Mouse (Mus musculus): ENCODE measurements at regions not wholly inside any gene's neighbourhood (a gene's known extent, or its start where the extent isn't known, plus 50 kb on each side); places are given as distances from the start of the nearest gene placed in this dataset.

DNA sequence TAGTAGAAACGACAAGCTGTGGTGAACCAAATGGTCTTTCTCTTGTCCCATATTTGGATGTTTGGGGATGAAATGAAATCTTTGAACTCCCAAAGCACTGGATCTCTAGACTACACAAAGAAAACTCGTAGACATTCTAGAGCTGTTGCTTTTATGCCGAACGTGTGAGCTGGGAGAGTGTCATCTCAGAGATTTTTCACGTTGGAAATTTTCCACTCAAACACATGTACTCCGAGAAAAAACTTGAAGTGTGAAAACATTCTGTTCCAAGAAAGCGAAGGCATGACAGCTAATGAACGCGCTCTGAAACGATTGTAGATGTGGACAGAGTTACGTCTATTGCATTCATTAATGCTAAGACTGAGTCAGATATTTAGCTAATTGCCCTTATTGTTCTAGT is 579.7 kb upstream of the Id2 start:
- Histone ChIP-seq H3K4me2 (no peak overlapping the region), H3K4me1 (replicated peaks) (no peaks in the 10 kb centered on the region), H3K36me3 (replicated peaks) (no peaks in the 10 kb centered on the region), H3K27me3 (no peaks in the 10 kb centered on the region), H3K9ac (no peak overlapping the region), H3K9me3 (replicated peaks) (no peaks in the 10 kb centered on the region), H3K27ac (replicated peaks) (no peak overlapping the region), H3K4me3 (replicated peaks) (no peak overlapping the region)
- ATAC-seq (ENCODE audit: insufficient read depth): no peak
- WGBS (ENCODE audit: insufficient replicate concordance): 77% methylated on average over 11 of the region's 11 CpGs

DNA sequence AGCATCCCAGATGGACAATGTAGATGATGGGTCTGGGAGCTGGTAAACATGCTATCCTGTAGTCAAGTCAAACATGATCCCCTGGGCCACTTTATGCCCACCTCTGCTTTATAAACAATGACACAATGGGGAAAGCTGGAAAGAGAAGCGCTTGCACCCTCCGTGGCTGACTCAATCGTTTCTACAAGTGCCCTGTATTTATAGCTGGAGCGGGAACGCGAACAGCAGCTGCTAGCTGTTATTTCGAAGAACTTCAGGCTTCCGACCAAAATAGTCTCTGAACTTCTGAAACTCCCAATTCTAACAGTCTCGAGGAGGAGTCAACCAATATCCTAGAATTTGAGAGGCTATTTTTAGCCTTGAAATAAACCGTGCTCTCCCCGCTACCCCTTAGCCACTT is 571.4 kb upstream of the Id2 start:
- Histone ChIP-seq H3K27me3 (no peaks in the 10 kb centered on the region), H3K4me3 (replicated peaks) (no peak overlapping the region), H3K27ac (replicated peaks) (no peak overlapping the region), H3K36me3 (replicated peaks) (no peaks in the 10 kb centered on the region), H3K9me3 (replicated peaks) (no peaks in the 10 kb centered on the region), H3K4me1 (replicated peaks) (no peaks in the 10 kb centered on the region), H3K4me2 (no peak overlapping the region), H3K9ac (no peak overlapping the region)
- ATAC-seq (ENCODE audit: insufficient read depth): no peak
- WGBS (ENCODE audit: insufficient replicate concordance): 69% methylated on average over 11 of the region's 11 CpGs

DNA sequence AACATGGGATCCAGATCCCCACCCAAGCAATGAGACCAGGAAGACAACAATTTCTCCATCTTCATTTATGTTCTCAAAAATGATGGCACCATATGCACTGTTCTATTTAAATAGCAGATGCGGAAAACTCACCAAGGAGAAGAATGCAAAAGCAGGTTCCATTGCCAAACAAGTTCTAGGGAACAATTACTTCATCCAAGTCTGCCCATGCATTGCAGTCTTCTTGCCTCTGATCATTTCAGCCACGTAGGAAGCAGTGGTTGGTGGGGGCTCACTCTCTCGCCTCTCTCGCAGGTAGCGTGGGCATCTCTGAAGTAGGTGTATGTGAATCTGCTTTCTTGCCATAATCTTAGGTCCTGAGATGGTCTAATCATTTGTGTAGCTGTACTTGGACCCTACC is 557.5 kb upstream of the Id2 start:
- Histone ChIP-seq H3K27me3 (no peaks in the 10 kb centered on the region), H3K4me1 (replicated peaks) (no peaks in the 10 kb centered on the region), H3K36me3 (replicated peaks) (no peaks in the 10 kb centered on the region), H3K4me2 (no peak overlapping the region), H3K27ac (replicated peaks) (no peak overlapping the region), H3K4me3 (replicated peaks) (no peak overlapping the region), H3K9me3 (replicated peaks) (no peaks in the 10 kb centered on the region), H3K9ac (no peak overlapping the region)
- no peak for ATAC-seq (ENCODE audit: insufficient read depth)
- WGBS (ENCODE audit: insufficient replicate concordance): 67% methylated on average over 5 of the region's 5 CpGs

DNA sequence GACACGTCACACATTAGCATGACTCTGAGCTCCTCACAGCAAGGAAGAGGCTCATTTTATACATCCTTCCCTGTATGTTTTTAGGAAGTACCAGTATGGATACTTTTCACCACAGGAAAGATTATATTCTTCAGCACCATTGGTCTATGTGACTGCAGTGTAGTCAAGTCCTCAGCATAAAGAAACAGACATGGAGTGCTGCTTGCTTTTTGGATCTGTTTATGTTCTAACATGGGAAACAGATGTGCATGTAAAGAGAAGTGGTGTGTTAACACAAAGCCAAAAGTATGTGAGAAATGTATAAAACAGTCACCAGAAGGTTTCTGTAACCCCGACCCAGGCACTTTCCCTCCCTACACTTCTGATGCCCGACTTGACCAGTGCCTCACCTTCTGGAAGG is 553.3 kb upstream of the Id2 start:
- Histone ChIP-seq H3K4me2 (no peak overlapping the region), H3K27me3 (no peaks in the 10 kb centered on the region), H3K4me1 (replicated peaks) (no peaks in the 10 kb centered on the region), H3K9me3 (replicated peaks) (no peaks in the 10 kb centered on the region), H3K36me3 (replicated peaks) (no peaks in the 10 kb centered on the region), H3K27ac (replicated peaks) (no peak overlapping the region), H3K9ac (no peak overlapping the region), H3K4me3 (replicated peaks) (no peak overlapping the region)
- WGBS (ENCODE audit: insufficient replicate concordance): 36% methylated on average over 3 of the region's 3 CpGs
- ATAC-seq (ENCODE audit: insufficient read depth): no peak

DNA sequence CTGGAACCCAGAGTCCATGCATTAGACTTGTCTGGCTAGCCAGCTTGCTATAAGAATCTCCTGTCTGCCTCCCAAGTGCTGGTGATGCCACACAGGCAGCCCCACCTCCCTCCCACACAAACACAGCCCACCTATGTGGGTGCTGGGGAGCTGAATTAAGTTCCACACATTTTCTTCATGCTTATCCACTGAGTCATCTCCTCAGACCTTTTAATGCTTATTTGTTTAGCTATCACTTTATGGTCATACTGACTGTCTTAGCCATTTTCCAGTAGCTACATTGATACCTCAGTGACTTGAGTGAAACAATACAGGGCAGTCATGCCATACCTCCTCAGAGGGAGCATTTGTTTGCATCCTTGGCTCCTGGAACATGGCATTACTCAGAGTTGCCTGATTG is 531.1 kb upstream of the Id2 start:
- Histone ChIP-seq H3K27me3 (no peaks in the 10 kb centered on the region), H3K9me3 (replicated peaks) (no peaks in the 10 kb centered on the region), H3K4me3 (replicated peaks) (no peak overlapping the region), H3K4me2 (no peak overlapping the region), H3K9ac (no peak overlapping the region), H3K4me1 (replicated peaks) (no peaks in the 10 kb centered on the region), H3K27ac (replicated peaks) (no peak overlapping the region), H3K36me3 (replicated peaks) (no peaks in the 10 kb centered on the region)
- no peak for ATAC-seq (ENCODE audit: insufficient read depth)

DNA sequence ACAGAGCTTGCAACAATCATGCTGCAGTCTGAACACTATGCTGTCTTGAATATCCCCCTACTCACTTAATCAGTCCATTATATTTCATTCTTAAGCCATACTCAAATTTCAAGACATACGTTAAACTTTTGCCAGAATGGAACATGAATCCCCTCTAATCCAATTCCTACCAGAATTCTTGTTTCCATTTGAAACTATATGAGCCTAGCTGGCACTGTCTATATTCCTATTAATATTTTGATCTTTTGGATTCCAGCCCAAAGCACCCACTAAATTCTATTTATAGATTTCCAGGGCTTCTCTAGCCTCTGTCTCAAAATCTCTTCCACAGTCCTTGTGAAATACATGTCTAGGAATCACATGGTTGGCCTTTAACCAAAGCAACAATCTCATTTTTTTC is 528.9 kb upstream of the Id2 start:
- H3K27me3 ChIP-seq: no peaks in the 10 kb centered on the region
- H3K9me3 ChIP-seq (replicated peaks): no peaks in the 10 kb centered on the region
- H3K4me3 ChIP-seq (replicated peaks): no peak overlapping the region
- H3K9ac ChIP-seq: no peak overlapping the region
- no peak overlapping the region for H3K27ac ChIP-seq (replicated peaks)
- no peak for ATAC-seq (ENCODE audit: insufficient read depth)
- no peak overlapping the region for H3K4me2 ChIP-seq
- no peaks in the 10 kb centered on the region for H3K4me1 ChIP-seq (replicated peaks)
- WGBS (ENCODE audit: insufficient replicate concordance): 60% methylated on average over 1 of the region's 1 CpGs
- no peaks in the 10 kb centered on the region for H3K36me3 ChIP-seq (replicated peaks)

DNA sequence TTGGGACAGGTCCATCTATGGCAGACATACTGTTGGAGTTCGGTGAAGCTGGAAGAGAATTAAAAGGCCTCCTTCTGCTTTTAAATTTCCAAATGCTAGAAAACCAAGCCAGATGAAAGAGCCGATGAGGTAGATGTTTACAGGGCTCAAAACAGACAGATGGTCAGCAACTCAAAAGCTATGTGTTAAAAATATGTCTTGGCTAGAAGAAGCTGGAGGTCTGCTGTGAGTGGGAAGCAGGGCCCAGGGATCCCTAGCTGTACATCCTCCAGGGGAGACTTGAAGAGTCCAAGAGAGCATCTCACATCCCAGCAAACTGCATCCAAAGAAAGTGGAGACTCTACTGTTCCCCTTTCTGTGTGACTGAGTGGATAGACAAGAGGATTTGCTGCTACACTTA is 526.5 kb upstream of the Id2 start:
- Histone ChIP-seq H3K9ac (no peak overlapping the region), H3K27me3 (no peaks in the 10 kb centered on the region)

DNA sequence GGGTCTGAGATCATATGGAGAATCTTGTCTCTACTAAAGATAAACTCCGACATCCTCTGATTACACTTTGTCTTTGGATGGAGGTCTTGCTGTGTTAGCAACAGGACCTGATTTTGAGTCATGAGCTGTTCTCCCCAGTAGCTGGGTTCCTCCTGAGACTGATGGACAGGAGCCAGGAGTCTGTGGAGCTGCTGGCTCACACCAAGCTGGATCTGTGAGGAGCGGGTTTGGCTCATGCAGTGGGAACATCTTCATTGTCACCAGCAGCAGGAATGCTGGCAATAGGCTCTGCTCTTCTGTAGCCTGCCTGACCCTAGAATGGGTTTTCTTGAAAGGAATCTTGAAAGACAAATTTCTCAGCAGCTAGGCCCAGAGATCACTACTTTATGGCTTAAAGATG is 524.2 kb upstream of the Id2 start:
- no peaks in the 10 kb centered on the region for H3K36me3 ChIP-seq (replicated peaks)
- WGBS (ENCODE audit: insufficient replicate concordance): 72% methylated on average over 2 of the region's 2 CpGs
- ATAC-seq (ENCODE audit: insufficient read depth): no peak
- no peak overlapping the region for H3K27ac ChIP-seq (replicated peaks)
- no peak overlapping the region for H3K4me2 ChIP-seq
- H3K9me3 ChIP-seq (replicated peaks): no peaks in the 10 kb centered on the region
- no peaks in the 10 kb centered on the region for H3K27me3 ChIP-seq
- no peak overlapping the region for H3K9ac ChIP-seq
- H3K4me1 ChIP-seq (replicated peaks): no peaks in the 10 kb centered on the region
- no peak overlapping the region for H3K4me3 ChIP-seq (replicated peaks)

More for the DNA sequence above, 526.5 kb upstream of the Id2 start:
- no peaks in the 10 kb centered on the region for H3K4me1 ChIP-seq (replicated peaks)
- H3K36me3 ChIP-seq (replicated peaks): no peaks in the 10 kb centered on the region
- H3K4me3 ChIP-seq (replicated peaks): no peak overlapping the region
- 65% methylated on average over 2 of the region's 2 CpGs for WGBS (ENCODE audit: insufficient replicate concordance)
- H3K27ac ChIP-seq (replicated peaks): no peak overlapping the region
- no peaks in the 10 kb centered on the region for H3K9me3 ChIP-seq (replicated peaks)
- no peak for ATAC-seq (ENCODE audit: insufficient read depth)
- no peak overlapping the region for H3K4me2 ChIP-seq

DNA sequence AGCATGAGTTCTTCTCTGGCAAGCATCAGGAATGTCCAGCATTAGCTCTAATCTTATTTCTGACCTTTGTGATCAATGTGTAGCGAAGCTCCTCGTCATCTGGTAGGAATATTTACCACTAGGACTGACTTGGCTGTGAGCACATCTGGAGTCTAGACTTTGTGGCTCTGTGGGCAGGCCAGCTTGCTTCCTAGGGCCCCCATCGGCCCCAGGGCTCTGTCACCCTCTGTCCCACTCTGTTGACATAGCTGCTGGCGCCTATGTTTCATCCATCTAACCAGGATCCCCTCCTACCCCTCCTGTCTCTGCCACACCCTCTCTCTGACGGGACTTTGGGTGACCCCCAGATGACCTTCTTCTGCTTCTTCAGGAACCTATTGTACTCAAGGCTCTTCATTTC is 520.6 kb upstream of the Id2 start:
- H3K4me1 ChIP-seq (replicated peaks): no peaks in the 10 kb centered on the region
- WGBS (ENCODE audit: insufficient replicate concordance): 33% methylated on average over 5 of the region's 5 CpGs

DNA sequence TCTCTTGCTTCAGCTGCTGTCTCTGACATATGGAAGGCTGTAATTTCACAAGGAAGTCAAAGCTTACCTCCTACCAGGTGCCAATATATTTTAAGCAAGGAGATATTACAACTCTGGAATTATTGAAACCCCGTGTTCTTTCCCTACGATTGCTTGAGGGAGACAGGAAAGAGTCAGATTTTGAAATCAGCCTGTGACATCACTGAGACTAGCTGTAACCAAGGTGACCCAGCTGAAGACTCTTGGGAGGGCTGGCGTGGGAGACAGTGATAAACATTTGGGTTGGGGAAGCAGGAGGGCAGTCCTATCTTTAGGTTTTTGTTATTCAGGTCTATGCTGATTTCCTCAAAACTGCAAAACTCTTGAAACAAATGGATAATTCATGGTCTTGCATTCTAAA is 518.4 kb upstream of the Id2 start:
- no peaks in the 10 kb centered on the region for H3K9me3 ChIP-seq (replicated peaks)
- no peaks in the 10 kb centered on the region for H3K4me1 ChIP-seq (replicated peaks)
- no peak overlapping the region for H3K4me2 ChIP-seq
- no peaks in the 10 kb centered on the region for H3K36me3 ChIP-seq (replicated peaks)
- H3K9ac ChIP-seq: no peak overlapping the region
- WGBS (ENCODE audit: insufficient replicate concordance): 36% methylated on average over 3 of the region's 3 CpGs
- no peak overlapping the region for H3K27ac ChIP-seq (replicated peaks)
- no peak overlapping the region for H3K4me3 ChIP-seq (replicated peaks)
- H3K27me3 ChIP-seq: no peaks in the 10 kb centered on the region
- no peak for ATAC-seq (ENCODE audit: insufficient read depth)

More for the DNA sequence above, 520.6 kb upstream of the Id2 start:
- ATAC-seq (ENCODE audit: insufficient read depth): no peak
- H3K36me3 ChIP-seq (replicated peaks): no peaks in the 10 kb centered on the region
- H3K4me2 ChIP-seq: no peak overlapping the region
- H3K27ac ChIP-seq (replicated peaks): no peak overlapping the region
- no peak overlapping the region for H3K9ac ChIP-seq
- no peak overlapping the region for H3K4me3 ChIP-seq (replicated peaks)
- no peaks in the 10 kb centered on the region for H3K9me3 ChIP-seq (replicated peaks)
- no peaks in the 10 kb centered on the region for H3K27me3 ChIP-seq

DNA sequence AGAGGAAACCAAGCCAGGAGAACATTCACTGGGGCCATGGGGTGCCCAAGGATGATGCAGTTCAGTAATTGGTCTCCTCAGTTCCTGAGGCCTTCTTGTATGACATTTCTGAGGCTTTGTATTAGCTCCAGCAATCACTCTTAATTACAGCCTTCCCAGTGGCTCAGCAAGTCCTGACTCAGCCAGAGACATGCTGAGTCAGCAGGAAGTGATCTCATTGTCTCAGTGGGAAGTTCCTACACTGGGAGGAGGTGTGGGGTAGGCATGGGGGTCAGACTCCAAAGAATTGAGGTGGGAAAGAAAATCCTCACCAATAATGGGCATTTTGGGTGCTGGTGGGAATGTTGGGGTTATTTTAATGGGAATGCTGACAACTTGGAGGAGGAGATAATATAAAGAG is 516.5 kb upstream of the Id2 start:
- Histone ChIP-seq H3K9ac (no peak overlapping the region), H3K9me3 (replicated peaks) (no peaks in the 10 kb centered on the region), H3K4me3 (replicated peaks) (no peak overlapping the region), H3K27me3 (no peaks in the 10 kb centered on the region), H3K4me1 (replicated peaks) (no peaks in the 10 kb centered on the region), H3K36me3 (replicated peaks) (no peaks in the 10 kb centered on the region), H3K27ac (replicated peaks) (no peak overlapping the region), H3K4me2 (no peak overlapping the region)
- no peak for ATAC-seq (ENCODE audit: insufficient read depth)

DNA sequence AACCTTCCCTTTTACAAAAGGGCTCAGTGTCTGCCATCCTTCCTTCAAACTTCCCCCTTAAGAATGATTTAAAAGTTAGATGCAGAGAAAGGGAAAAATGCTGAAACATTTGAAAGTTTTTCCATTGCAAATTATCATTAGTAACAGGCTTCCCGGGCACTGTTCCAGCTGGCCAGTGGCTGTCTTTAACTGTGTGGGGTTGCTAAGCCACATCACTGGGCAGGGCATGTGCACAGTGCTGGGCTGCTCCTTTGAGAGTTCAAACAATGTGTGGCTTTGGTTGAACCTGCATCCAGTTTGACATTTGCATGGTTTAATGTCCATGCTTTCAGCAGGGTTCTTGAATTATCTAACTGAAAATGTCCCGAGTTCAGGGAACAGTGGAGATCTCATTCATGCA is 512.1 kb upstream of the Id2 start:
- Histone ChIP-seq H3K27ac (replicated peaks) (no peak overlapping the region), H3K36me3 (replicated peaks) (no peaks in the 10 kb centered on the region), H3K4me1 (replicated peaks) (no peaks in the 10 kb centered on the region), H3K4me2 (no peak overlapping the region), H3K4me3 (replicated peaks) (no peak overlapping the region), H3K27me3 (no peaks in the 10 kb centered on the region), H3K9me3 (replicated peaks) (no peaks in the 10 kb centered on the region), H3K9ac (no peak overlapping the region)
- ATAC-seq (ENCODE audit: insufficient read depth): no peak
- 49% methylated on average over 2 of the region's 2 CpGs for WGBS (ENCODE audit: insufficient replicate concordance)

DNA sequence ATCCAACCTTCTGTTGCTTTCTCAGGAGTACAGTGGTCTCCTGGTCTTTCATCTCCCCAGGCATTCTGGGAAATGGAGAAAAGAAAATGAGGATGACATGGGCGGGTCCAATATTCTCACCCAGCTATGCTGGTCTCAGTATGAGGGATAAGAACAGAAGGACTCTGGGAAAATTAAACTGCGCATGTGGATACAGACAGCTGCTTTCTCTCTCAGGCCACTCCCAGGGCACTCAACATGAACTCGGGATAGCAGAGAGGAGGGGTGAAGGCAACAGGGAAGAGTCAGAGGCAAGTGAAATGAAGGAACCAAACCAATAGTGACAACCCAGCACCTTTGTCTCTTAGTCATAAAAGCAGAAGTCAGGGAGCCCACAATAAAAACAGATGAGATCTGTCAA is 508.5 kb upstream of the Id2 start:
- Histone ChIP-seq H3K4me3 (replicated peaks) (no peak overlapping the region), H3K9ac (no peak overlapping the region), H3K9me3 (replicated peaks) (no peaks in the 10 kb centered on the region), H3K36me3 (replicated peaks) (no peaks in the 10 kb centered on the region), H3K27me3 (no peaks in the 10 kb centered on the region), H3K27ac (replicated peaks) (no peak overlapping the region), H3K4me2 (no peak overlapping the region), H3K4me1 (replicated peaks) (no peaks in the 10 kb centered on the region)
- ATAC-seq (ENCODE audit: insufficient read depth): no peak
- WGBS (ENCODE audit: insufficient replicate concordance): 58% methylated on average over 3 of the region's 3 CpGs
